Mouse (Mus musculus) right cerebral cortex, postnatal 36 days (tissue): Measurements from ENCODE around the gene Znrd1as.
A peak's percentile ranks its signal among the peaks of the same experiment; 100 is the strongest.
"Not testable (repeated sequence)": the region's sequence is repeated elsewhere in the genome, so short reads cannot be mapped to it uniquely, and the experiment has no call there.

Experiments
- DNase-seq, 2 experiments: peaks; one replicate each; pipeline ENCODE4 v3.0.0; 2022; ENCODE audit warnings: low spot score in 2 of 2, mixed read lengths in 1 of 2

The Znrd1as gene

GRCm38 (mm10) chr17:36950981-36951947 lies 7.1 kb upstream of the Znrd1as start, which contains the start of gene Ppp1r11:
Gene Ppp1r11 (minus strand): TSS chr17:36951741.
- DNase-seq, result peak; percentile 94 to 97

- DNase-seq, result no peak
Observed at GRCm38 (mm10) chr17:36952631-36953030, 5.8 kb upstream of the Znrd1as start.

GRCm38 (mm10) chr17:36953062-36953461 lies 5.3 kb upstream of the Znrd1as start:
- DNase-seq, result no peak

- no peak for DNase-seq
Observed at GRCm38 (mm10) chr17:36958884-36959283, 492 bp downstream of the Znrd1as start.

DNA sequence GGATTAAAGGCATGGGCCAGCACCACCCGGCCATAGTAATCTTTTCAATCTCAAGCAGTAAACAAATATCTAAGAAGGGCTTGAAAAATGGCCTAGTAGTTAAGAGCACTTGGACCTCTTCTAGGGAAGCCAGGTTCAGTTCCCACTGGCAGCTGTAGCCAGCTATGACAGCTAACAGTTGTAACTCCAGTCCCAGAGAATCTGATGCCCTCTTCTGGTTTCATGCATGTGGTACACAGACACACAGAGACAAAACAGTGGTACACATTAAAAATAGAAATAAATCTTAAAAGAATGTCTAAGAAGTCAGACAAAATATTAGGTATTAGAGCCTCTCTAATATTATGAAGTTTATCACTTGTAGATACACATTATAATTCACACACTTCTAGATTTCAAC lies 2.7 kb downstream of the Znrd1as start:
- DNase-seq, result no peak

- DNase-seq, result no peak
Observed at GRCm38 (mm10) chr17:36966875-36967274, 8.5 kb downstream of the Znrd1as start.

- DNase-seq, result no peak
Observed at GRCm38 (mm10) chr17:36970316-36970890, 12.0 kb downstream of the Znrd1as start.

- no peak for DNase-seq
Observed at GRCm38 (mm10) chr17:36971172-36971850, 12.9 kb downstream of the Znrd1as start.

DNA sequence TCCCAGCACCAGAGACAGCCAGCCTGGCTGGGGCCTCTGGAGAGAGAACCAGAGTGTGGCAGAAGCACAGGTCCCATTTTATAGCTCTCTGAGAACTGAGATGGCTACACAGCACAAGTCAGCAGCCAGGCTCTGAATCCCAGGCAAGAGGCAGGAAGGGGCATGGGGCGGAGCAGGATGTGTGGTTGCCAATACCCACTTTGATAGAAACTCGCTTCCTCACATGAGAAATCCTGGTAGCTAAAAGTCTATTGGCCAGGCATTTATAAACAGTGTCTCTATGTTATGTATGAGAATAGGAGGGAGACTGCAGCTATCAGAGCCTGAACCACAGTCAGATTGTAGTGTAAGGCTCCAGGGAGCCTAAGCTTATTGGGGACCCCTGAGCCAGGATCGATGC lies 14.4 kb downstream of the Znrd1as start:
- no peak for DNase-seq

DNA sequence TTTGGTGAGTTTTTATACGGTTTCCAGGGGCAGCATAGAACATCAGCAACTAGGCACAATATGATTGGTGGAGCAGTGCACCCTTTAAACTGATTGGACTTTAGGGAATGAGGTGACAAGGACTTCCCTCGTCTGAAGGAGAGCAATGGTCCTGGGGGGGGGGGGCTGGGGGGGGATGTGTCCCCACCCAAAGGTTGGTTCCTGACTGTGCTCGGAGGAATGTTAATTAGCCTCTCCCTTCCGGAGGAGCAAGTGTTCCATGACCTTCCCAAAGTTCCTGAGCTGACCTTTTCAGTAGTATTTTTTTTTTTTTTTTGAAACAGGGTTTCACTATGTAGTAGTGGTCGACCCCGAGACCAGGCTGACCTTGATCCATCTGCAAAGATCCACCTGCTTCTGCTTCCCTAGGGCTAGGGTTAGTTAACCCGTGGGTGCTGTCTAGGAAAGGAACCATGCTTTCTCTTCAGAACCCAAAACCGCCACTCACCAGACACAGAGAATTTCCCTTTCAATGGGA lies 14.9 kb downstream of the Znrd1as start:
- no peak for DNase-seq

- DNase-seq, result peak; percentile 34 to 56
Observed at GRCm38 (mm10) chr17:36981221-36981813, 22.9 kb downstream of the Znrd1as start, which contains the start of gene 2410137M14Rik. Gene 2410137M14Rik (minus strand): TSS chr17:36981237.

DNA sequence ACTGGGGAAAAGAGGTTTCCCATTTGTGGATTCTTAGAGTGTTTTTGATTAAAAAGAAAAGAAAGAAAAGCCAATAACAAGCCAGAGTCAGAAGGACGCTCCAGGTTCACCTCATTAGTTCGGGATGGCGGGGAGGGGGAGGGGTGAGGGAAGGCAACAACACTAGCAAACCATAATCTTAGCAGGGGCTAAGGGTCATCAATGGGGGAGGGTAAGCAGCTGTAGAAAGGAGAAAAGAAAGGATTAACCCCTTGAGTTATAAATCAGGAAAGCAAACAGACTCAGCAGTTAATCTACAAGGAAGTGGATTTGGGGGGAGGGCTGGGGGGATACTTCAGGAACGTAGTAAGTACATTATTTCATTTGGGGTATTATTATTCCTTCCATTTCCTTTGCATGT lies 23.5 kb downstream of the Znrd1as start:
- DNase-seq, result no peak

GRCm38 (mm10) chr17:36982253-36983155 lies 24.1 kb downstream of the Znrd1as start:
- no peak for DNase-seq

- no peak for DNase-seq
Observed at GRCm38 (mm10) chr17:36988475-36988874, 30.1 kb downstream of the Znrd1as start.

DNA sequence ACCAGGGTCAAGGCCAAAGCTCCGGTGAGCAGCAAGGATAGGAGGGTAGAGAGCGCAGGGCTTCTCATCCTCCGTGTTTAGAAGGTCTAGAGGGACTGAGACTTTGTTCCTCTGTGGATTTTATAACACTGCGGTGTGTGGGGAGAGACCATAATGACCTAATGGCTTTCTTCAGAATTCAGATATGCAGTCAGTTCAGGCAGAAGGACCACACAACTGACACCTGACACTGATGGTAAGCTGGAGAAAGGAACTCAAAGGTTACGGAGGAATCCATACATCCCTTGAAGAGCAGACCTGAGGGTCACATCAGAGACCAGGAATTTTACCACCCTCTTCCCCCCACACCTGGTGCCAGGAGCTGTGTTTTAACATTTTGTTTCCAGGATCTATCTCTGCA lies 31.0 kb downstream of the Znrd1as start, which contains the start of gene H2-M5:
Gene H2-M5 (minus strand): TSS at position 101 of the 400 bp plus-strand sequence.
- DNase-seq, result no peak

DNA sequence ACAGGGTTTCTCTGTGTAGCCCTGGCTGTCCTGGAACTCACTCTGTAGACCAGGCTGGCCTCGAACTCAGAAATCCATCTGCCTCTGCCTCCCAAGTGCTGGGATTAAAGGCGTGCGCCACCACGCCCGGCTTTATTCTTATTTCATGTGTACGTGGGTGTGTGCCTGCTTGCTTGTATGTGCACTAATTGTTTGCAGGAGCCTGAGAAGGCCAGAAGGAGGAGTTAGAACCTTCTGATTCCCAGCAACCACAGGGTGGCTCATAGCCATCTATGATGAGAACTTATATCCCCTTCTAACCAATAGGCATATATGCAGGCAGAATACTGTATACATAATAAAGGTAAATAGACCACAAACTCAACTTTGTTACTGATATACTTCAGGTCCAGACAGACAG lies 32.2 kb downstream of the Znrd1as start:
- not testable (repeated sequence) for DNase-seq

GRCm38 (mm10) chr17:36992336-36993104 lies 34.1 kb downstream of the Znrd1as start:
- peak in 1 of 2 experiments; percentile 19 for DNase-seq

GRCm38 (mm10) chr17:36993770-36994325 lies 35.5 kb downstream of the Znrd1as start:
- no peak for DNase-seq

- no peak for DNase-seq
Observed at GRCm38 (mm10) chr17:36994528-36994927, 36.1 kb downstream of the Znrd1as start.
